Mouse (Mus musculus) hindbrain, embryonic 11.5 days (tissue): ENCODE data around the gene Bcr. TPM values are rescaled to one million over a fixed set of nuclear protein-coding genes. Genes with fewer than 3 reads are reported as not detected.

ENCODE experiments used
- ATAC-seq: fragments of 200-750 bp; cut with Nextera tagmentation; 2 replicates; pipeline ENCODE4 v1.8.0; 2017; ENCODE audit warnings: mild to moderate bottlenecking, moderate TSS enrichment, moderate library complexity; ENCODE audit not compliant: low FRiP score
- DNase-seq: peaks from one replicate; pipeline ENCODE4 v3.0.0-alpha.2; 2015; ENCODE audit warnings: low spot score
- H3K27ac ChIP-seq: fragments of 300-500 bp; sonication (generic); 2 replicates; pipeline ENCODE4 v1.5.1; 2014; ENCODE audit warnings: mild to moderate bottlenecking, low read depth, low read length
- H3K27me3 ChIP-seq: fragments of 300-500 bp; sonication (generic); 2 replicates; pipeline ENCODE4 v1.6.1; 2014; ENCODE audit warnings: mild to moderate bottlenecking, low read length, moderate library complexity, mixed read lengths; ENCODE audit not compliant: control insufficient read depth, insufficient read depth
- H3K36me3 ChIP-seq: fragments of 300-500 bp; sonication (generic); 2 replicates; pipeline ENCODE4 v1.6.1; 2014; ENCODE audit warnings: mild to moderate bottlenecking, low read length, moderate library complexity, mixed read lengths; ENCODE audit not compliant: control insufficient read depth, insufficient read depth
- H3K4me1 ChIP-seq: fragments of 300-500 bp; sonication (generic); replicated peaks from 2 replicates; pipeline ENCODE4 v1.6.1; 2014; ENCODE audit warnings: low read length, mixed read lengths; ENCODE audit not compliant: control insufficient read depth, insufficient read depth
- H3K4me2 ChIP-seq: fragments of 300-500 bp; sonication (generic); replicated peaks from 2 replicates; pipeline ENCODE4 v1.6.1; 2014; ENCODE audit warnings: mild to moderate bottlenecking, low read depth, low read length
- H3K4me3 ChIP-seq: fragments of 300-500 bp; sonication (generic); 2 replicates; pipeline ENCODE4 v1.5.1; 2014; ENCODE audit warnings: low read depth, low read length
- H3K9ac ChIP-seq: fragments of 300-500 bp; sonication (generic); 2 replicates; pipeline ENCODE4 v1.6.1; 2014; ENCODE audit warnings: low read depth, low read length
- H3K9me3 ChIP-seq: fragments of 300-500 bp; sonication (generic); 2 replicates; pipeline ENCODE4 v1.6.1; 2016; ENCODE audit warnings: low read length; ENCODE audit not compliant: control insufficient read depth
- WGBS: fragments of 180-500 bp; shearing (Covaris S2); extraction: QIAGEN DNeasy Blood & Tissue Kit; methylation state at CpG from one replicate; pipeline ENCODE4 v1.1.7; 2014; 5-methylcytosine and 5-hydroxymethylcytosine counted together
- polyA plus RNA-seq: library from polyadenylated mRNA; unstranded; fragments of >200 nt; fragmentation: Nextera tagmentation; extraction: Ambion mirVana; gene quantifications from 2 replicates; pipeline ENCODE4 v1.2.1, GENCODE M21; 2014

The Bcr gene
- polyA plus RNA-seq, 1 experiment from 2014 or later = 15.2 TPM

DNA sequence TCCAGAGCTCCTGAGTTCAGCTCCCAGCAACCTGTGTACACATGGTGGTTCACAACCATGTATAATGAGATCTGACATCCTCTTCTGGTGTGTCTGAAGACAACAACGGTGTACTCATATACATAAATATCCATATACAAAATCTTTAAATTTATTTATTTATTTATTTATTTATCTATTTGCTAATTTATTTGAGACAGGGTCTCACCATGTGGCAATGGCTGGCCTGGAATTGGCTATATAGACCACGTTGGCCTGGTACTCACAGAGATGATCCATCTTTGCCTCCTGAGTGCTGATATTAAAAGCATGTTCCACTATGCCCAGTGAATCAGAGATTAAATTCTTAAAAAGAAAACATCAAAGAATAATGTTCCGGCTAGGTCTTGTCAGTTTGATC is 150.4 kb downstream of the Bcr start:
- no peak overlapping the region for H3K4me2 ChIP-seq
- H3K9ac ChIP-seq = no peak overlapping the region
- H3K4me1 ChIP-seq = no peaks in the 10 kb centered on the region
- no peaks in the 10 kb centered on the region for H3K27me3 ChIP-seq
- WGBS = 91% methylated on average over 3 of the region's 3 CpGs
- ATAC-seq = no peak
- no peak overlapping the region for H3K27ac ChIP-seq
- H3K36me3 ChIP-seq = no peaks in the 10 kb centered on the region
- no peaks in the 10 kb centered on the region for H3K9me3 ChIP-seq
- no peak for DNase-seq
- no peak overlapping the region for H3K4me3 ChIP-seq

DNA sequence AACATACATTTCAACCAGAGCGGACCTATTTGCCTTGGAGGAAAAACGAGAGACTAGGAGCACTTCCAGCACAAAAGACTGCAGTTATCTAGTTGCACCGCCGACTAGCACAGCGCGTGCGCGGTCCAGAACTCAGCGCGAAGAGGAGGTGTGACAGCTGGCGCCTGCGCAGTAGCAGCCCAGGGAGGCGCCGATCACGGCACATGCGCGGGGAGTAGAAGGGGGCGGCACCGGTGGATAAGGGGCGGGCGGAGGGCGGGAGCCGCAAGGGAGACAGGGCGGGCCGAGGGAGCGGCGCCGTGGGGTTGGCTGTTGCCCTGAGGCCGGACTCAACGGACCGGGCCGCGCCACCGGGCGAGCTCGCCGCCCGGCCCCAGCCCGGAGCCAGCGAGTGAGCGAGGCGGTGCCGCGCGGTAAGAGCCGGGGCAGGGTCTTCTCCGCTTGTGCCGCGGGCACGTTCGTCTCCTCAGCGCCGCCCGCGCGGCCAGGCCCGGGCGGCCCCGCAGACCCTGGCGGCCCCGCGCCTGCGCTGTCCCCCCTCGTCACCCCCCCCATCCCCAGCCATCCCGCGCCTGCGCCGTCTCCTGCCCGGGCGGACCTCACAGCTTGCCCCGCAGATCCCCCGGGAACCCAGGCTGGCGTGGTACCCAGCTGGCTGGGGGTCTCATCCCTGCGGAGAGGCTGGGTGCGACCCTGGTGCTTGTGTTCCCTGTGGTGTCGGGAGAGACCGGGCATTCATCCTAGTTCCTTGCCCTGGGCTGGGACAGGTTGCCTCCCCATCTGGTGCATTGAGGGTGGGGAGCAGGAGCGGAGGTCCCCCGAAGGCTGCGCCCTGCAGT is 151.6 kb downstream of the Bcr start, which contains the start of gene Specc1l:
Gene Specc1l (plus strand): TSS at position 267 of the 839 bp plus-strand sequence.
- WGBS = under 1% methylated on average over 35 of the region's 80 CpGs
- peak within 1 kb of the TSS; percentile 90 for H3K9ac ChIP-seq

DNA sequence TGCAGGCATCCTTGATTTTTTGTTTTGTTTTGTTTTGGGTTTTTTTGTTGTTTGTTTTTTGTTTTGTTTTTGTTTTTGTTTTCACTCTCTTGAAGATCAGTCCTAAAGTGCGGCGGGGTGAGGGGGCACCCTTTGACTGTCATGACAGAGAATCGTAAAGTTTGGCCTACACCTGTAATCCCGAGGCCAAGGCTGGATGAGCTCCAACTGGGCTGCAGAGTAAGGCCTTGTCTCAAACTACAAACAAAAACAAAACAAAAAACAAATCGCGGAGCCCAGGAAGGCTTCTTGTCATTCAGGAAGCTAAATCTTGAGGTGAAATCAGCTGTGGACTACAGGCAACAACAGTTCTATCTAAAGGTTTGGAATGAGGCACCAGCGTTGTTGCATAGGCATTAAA is 152.6 kb downstream of the Bcr start:
- H3K4me1 ChIP-seq = no peaks in the 10 kb centered on the region
- WGBS = 53% methylated on average over 7 of the region's 7 CpGs
- H3K4me2 ChIP-seq = peak overlapping the region; percentile 67
- H3K9ac ChIP-seq = peak overlapping the region; percentile 90
- H3K36me3 ChIP-seq = no peaks in the 10 kb centered on the region
- H3K27me3 ChIP-seq = no peaks in the 10 kb centered on the region
- peak overlapping the region; percentile 77 for H3K4me3 ChIP-seq
- DNase-seq (peak; percentile 19), ATAC-seq (no peak)
- H3K27ac ChIP-seq = no peak overlapping the region
- H3K9me3 ChIP-seq = no peaks in the 10 kb centered on the region

More for the DNA sequence above, 151.6 kb downstream of the Bcr start, which contains the start of gene Specc1l:
- Histone ChIP-seq H3K4me1 (no peaks in the 10 kb centered on the region), H3K4me2 (peak within 1 kb of the TSS; percentile 67), H3K36me3 (no peaks in the 10 kb centered on the region), H3K4me3 (peak within 1 kb of the TSS; percentile 77), H3K27ac (peak within 1 kb of the TSS; percentile 97), H3K9me3 (no peaks in the 10 kb centered on the region), H3K27me3 (no peaks in the 10 kb centered on the region)
- peak; percentile 97 for DNase-seq
- peak; percentile 99 for ATAC-seq

DNA sequence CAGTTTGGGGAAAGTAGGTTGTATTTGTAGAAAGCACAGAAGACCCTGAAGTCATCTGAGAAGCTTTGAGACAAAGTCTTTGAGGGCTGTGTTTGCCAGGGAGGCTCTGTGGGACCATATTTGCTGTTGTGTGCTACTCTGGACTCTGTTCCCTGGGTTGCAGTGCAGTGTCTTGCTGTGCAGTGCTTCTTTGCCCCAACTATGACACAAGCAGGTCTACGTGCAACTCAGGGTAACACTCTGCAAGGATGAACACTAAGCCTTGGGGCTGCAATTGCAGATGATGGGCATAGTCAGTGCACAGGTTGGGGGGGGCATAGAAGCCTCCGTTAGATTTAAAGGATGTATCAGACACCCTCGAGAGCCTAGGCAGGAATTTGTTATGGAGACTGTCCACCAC is 160.3 kb downstream of the Bcr start:
- Histone ChIP-seq H3K27ac (no peak overlapping the region), H3K36me3 (no peaks in the 10 kb centered on the region), H3K4me2 (no peak overlapping the region), H3K27me3 (no peaks in the 10 kb centered on the region), H3K9ac (no peak overlapping the region), H3K4me3 (no peak overlapping the region), H3K9me3 (no peaks in the 10 kb centered on the region), H3K4me1 (no peaks in the 10 kb centered on the region)
- DNase-seq (no peak), ATAC-seq (no peak)
- 88% methylated on average over 3 of the region's 3 CpGs for WGBS

DNA sequence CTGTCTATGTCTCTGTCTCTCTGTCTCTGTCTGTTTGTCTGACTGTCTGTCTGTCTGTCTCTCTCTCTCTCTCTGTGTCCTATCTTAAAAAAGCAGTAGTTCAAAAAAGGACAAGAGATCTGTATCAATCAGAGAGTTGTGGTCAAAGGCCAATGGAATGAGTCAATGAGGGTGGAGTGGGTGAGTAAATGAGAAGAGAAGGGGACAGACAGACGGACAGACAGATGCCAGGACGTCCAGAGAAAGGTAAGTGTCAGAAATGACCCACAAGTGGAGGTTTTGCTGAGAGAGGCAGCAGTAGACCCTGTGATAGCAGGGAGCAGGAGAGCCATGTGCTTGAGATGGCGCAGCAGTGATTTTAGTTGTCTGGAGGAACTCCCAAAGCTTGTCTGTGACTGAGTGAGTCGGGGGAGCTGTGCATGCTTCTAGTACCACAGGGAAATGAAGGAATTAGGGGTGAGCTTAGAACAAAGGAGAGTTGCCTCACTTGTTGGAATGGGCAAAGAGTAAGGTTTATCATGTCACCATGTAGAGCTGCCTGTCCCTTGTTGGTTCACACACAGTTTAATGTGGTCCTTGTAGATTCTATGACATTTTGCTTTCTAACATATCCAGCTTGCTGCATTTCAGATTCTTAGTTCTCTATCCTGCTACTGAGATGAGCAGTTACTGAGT is 161.7 kb downstream of the Bcr start:
- ATAC-seq = no peak
- H3K9ac ChIP-seq = no peak overlapping the region
- no peaks in the 10 kb centered on the region for H3K9me3 ChIP-seq
- no peak for DNase-seq
- H3K27ac ChIP-seq = no peak overlapping the region
- no peaks in the 10 kb centered on the region for H3K4me1 ChIP-seq
- WGBS = 81% methylated on average over 4 of the region's 4 CpGs
- no peaks in the 10 kb centered on the region for H3K36me3 ChIP-seq
- H3K4me3 ChIP-seq = no peak overlapping the region
- no peaks in the 10 kb centered on the region for H3K27me3 ChIP-seq
- no peak overlapping the region for H3K4me2 ChIP-seq

DNA sequence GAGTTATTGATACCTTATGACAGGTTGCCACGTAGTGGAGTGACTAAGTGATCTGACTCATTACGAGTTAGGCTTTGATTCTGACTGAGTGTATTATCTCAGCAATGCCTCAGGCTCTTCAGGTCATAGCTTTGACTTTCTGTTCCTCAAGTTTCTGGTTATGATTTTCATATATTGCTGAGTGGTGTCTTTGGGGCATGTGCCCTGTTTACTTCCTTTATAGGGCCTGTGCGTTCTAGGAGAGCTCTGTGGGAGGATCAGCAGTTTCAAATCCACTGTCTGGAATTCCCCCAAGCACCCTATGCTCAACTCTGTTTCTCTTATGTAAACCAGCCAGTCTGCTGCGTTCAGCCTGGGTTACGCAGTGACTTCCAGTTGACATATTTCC is 162.2 kb downstream of the Bcr start:
- 90% methylated on average over 5 of the region's 5 CpGs for WGBS
- H3K27me3 ChIP-seq = no peaks in the 10 kb centered on the region
- no peak overlapping the region for H3K4me2 ChIP-seq
- H3K27ac ChIP-seq = no peak overlapping the region
- H3K36me3 ChIP-seq = no peaks in the 10 kb centered on the region
- no peak overlapping the region for H3K9ac ChIP-seq
- no peaks in the 10 kb centered on the region for H3K9me3 ChIP-seq
- no peaks in the 10 kb centered on the region for H3K4me1 ChIP-seq
- no peak for ATAC-seq
- H3K4me3 ChIP-seq = no peak overlapping the region
- DNase-seq = no peak

DNA sequence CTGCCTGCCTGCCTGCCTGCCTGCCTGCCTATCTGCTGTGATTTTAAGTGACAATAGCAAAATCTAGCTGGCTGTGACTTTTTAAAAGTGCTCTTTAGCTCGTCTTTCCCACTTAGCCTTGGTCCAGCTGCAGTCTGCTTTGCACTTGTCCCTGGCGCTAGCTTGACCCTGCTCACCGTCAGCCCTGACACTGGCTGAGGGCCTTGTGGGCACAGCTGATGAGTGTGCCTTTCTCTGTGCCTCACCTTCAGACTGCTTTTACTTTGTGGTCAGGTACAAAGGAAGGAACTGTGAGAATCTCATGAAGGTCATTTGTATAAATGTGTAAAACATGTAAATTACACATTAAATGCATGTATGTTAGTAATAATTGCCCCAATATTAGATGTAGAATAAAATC is 163.8 kb downstream of the Bcr start:
- no peaks in the 10 kb centered on the region for H3K36me3 ChIP-seq
- H3K27me3 ChIP-seq = no peaks in the 10 kb centered on the region
- ATAC-seq = no peak
- H3K4me1 ChIP-seq = no peaks in the 10 kb centered on the region
- no peak overlapping the region for H3K9ac ChIP-seq
- 76% methylated on average over 3 of the region's 3 CpGs for WGBS
- no peak overlapping the region for H3K4me3 ChIP-seq
- H3K9me3 ChIP-seq = no peaks in the 10 kb centered on the region
- H3K4me2 ChIP-seq = no peak overlapping the region
- H3K27ac ChIP-seq = no peak overlapping the region
- no peak for DNase-seq

DNA sequence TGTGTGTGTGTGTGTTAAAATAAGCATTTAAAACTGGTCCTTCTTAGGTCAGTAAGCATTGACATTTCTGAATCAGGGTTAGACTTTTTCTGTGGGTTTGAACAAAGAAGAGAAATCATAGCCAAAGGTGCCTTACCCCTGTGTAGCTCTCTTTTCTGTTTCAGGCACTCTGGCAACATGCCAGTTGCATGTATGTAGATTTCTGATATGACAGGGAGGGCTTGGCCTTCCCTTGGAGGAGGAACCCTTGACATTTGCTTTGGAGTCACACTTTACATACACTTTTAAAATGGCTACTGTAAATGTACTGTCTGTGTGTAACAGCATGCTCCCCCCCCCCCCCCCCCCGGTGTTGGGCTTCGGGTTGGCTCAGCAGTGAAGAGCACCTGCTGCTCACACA is 164.2 kb downstream of the Bcr start:
- no peak for ATAC-seq
- Histone ChIP-seq H3K4me1 (no peaks in the 10 kb centered on the region), H3K27ac (no peak overlapping the region), H3K4me3 (no peak overlapping the region), H3K9me3 (no peaks in the 10 kb centered on the region), H3K4me2 (no peak overlapping the region), H3K27me3 (no peaks in the 10 kb centered on the region), H3K36me3 (no peaks in the 10 kb centered on the region), H3K9ac (no peak overlapping the region)
- no peak for DNase-seq
- no CpG with 5 or more reads among the region's 2 CpGs for WGBS

DNA sequence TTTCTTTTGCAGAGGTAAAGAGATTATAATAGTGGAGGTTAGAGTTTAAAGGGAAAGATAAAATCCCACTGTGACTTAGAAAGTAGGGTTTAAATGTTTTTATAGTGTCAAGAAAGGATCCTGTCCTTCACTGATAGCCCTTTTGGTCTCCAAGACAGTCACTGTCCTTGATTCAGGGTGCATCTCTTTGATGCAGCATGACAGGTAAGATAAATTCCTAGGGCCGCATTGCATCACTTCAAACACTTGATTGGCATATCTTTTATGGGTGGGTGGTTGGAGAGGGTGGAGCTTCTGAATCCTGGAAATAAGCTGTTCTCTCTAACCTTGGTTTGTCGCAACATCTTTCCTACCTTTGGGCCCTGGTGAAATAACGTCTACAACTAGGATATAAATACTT is 167.0 kb downstream of the Bcr start:
- Histone ChIP-seq H3K9ac (no peak overlapping the region), H3K9me3 (no peaks in the 10 kb centered on the region), H3K27me3 (no peaks in the 10 kb centered on the region), H3K4me3 (no peak overlapping the region), H3K4me1 (no peaks in the 10 kb centered on the region), H3K27ac (no peak overlapping the region), H3K36me3 (no peaks in the 10 kb centered on the region), H3K4me2 (no peak overlapping the region)
- WGBS = 92% methylated on average over 3 of the region's 3 CpGs
- DNase-seq (no peak), ATAC-seq (no peak)
